Mouse (Mus musculus) gastrocnemius, postnatal 36 days (tissue): Measurements from ENCODE around the gene Rps6kc1. TPM values are rescaled to one million over a fixed set of nuclear protein-coding genes. Genes with fewer than 3 reads are reported as not detected.

Experiments used
- DNase-seq, 2 experiments: peaks; one replicate each; pipeline ENCODE4 v3.0.0; 2022
- intact Hi-C: fragments of 180-260 bp; cut with DNase I; formaldehyde crosslinking; loops from one replicate; pipeline ENCODE4 v1.15.1; 2025
- total RNA-seq, 2 experiments: library from RNA; stranded (reverse); gene quantifications; 2 replicates each; pipeline ENCODE4 v1.2.3; 2021

Gene Rps6kc1
- total RNA-seq, 2 experiments from 2014 or later, result 14.9 to 18.3 TPM

DNA sequence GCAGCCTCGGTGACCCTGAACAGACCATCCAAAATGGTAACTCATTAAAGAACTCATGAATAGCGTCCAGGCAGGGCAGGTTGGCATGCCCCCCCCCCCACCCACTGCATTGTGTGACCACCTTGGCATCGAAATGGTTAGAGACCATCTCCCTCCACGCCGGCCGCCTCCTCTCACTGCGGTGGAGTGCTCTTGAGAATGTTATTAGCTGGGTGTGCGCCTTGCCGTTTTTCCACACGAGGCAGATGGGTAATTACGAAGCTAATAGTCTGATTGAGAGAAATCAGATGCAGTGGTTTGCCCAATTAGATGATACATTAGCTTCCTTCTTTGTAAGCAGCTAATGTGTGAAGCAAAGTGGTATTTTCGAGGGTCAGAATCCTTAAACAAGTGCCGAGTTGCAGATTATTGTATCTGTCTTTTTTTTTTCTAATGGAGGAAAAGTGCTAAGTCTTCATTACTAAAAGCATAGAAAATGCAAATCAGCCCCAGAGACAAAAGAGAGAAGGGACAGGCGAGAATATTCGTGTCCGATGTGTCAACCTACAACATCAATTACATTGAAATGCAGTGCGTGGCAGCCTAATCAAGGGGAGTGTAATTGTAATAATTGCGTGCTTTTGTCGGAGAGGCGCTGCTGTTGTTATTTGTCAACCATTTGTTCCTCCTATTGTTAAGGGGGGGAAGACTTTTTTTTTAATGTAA lies 257.4 kb downstream of the Rps6kc1 start:
- peak in 1 of 2 experiments; percentile 0 for DNase-seq
- intact Hi-C loops, result no loop called here

DNA sequence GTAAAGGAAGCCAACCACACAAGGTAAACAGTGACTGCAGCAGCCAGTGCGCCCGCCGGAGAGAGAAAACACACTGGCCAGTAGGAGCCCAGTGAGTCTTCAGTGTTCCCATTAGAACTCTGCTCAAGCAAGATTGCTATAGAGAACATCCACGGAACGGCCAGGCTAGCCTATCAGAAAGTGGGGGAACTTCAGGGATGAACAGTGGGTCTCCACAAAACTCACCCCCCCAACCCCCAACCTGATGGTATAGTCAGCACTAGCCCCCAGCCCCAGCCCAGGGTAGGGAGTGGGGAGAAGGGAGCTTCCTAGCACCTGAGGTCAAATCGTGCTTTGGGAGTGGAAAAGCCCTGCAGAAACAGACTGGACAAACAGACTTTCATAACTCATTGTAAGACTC lies 258.5 kb downstream of the Rps6kc1 start:
- intact Hi-C loops, result no loop called here
- DNase-seq, result no peak

Other genes with a start within 250 kb of the Rps6kc1 start
- gene Angel2, start 13.3 kb upstream of the Rps6kc1 start, total RNA-seq, result 10 to 100 TPM; 23.1 to 25.1 TPM
- under 1 TPM; 0.37 to 0.56 TPM for gene Vash2, start 67.5 kb upstream of the Rps6kc1 start, total RNA-seq
- gene Flvcr1, start 114.4 kb upstream of the Rps6kc1 start, total RNA-seq, result 10 to 100 TPM; 12.5 to 20.2 TPM
- gene Spata45, start 124.9 kb upstream of the Rps6kc1 start, total RNA-seq, result not detected
- 10 to 100 TPM; 12.6 to 14.3 TPM for gene Tatdn3, start 151.2 kb upstream of the Rps6kc1 start, total RNA-seq
- under 1 TPM; 0.22 to 0.64 TPM for gene Nsl1, start 151.2 kb upstream of the Rps6kc1 start, total RNA-seq
- gene Batf3, start 186.1 kb upstream of the Rps6kc1 start, total RNA-seq, result not detected